In the genomic region with DNA sequence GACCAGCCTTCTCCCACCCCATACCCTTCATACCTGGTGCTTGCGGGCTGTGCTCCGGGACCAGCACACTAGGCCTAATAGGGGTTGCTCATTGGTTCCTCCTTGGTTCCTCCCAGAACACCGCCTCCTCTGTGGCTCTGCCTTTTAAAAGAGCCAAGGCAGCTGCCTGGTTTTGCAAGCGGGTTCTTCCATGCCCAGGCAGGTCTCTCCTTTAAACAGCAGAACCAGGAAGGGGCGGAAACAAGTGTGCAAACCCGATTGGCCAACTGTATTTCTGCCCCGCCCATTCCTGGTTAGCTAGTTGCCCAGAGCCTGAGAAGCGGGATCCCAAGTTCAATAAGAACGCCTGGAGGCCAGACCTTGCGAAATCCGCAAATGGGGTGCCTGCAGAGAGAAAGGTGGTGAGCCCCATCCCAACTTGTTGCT, we compare ENCODE assay signal across 8 mouse cellular contexts. TPM values are rescaled to one million over a fixed set of nuclear protein-coding genes. Genes with fewer than 3 reads are reported as not detected.
A peak's percentile ranks its signal among the peaks of the same experiment; 100 is the strongest.
DNase-seq lines count a peak whose midpoint lies in the region; ATAC-seq and TF ChIP-seq lines count a peak whose summit lies in the region.

A gene (minus strand): TSS at position 213 of the 426 bp plus-strand sequence.

- H3K9me3 ChIP-seq in ES-Bruce4 (replicated peaks; ENCODE audit: control insufficient read depth, insufficient read depth, low read length, poor library complexity, severe bottlenecking): no peaks in the 10 kb centered on the region
- no peaks in the 10 kb centered on the region for H3K9me3 ChIP-seq in forebrain, embryonic 13.5 days (replicated peaks)
- H3K9me3 ChIP-seq in liver, postnatal 0 days (ENCODE audit: low read length): no peaks in the 10 kb centered on the region
- H3K9me3 ChIP-seq in neural tube, embryonic 14.5 days (ENCODE audit: control insufficient read depth, low read length): no peaks in the 10 kb centered on the region

- no peak for TF ChIP-seq EP300 in ES-Bruce4 (IDR thresholded peaks at IDR 0.05; ENCODE audit: insufficient read depth, low read depth, low read length)
- TF ChIP-seq EP300 in liver, postnatal 0 days (IDR thresholded peaks at IDR 0.05; ENCODE audit: low read depth): peak; percentile 87; the same call in 1 of the 2 replicates

- WGBS in forebrain, embryonic 13.5 days: under 1% methylated on average over 11 of the region's 11 CpGs
- WGBS in large intestine, adult 2 months: 0% methylated on average over 11 of the region's 11 CpGs
- whole genome bisulfite sequencing in liver, postnatal 0 days (ENCODE audit: insufficient replicate concordance): 1% methylated on average over 11 of the region's 11 CpGs
- WGBS in neural tube, embryonic 14.5 days: 0% methylated on average over 11 of the region's 11 CpGs

- TF ChIP-seq POLR2A in ES-Bruce4 (IDR thresholded peaks at IDR 0.05; ENCODE audit: insufficient read depth, low read length): peak; percentile 63

- ATAC-seq in cerebellum, adult (ENCODE audit: insufficient number of reproducible peaks, low FRiP score, low TSS enrichment): peak; percentile 100
- peak; percentile 99 for ATAC-seq in forebrain, embryonic 13.5 days
- peak; percentile 96 for ATAC-seq in liver, postnatal 0 days
- ATAC-seq in neural tube, embryonic 14.5 days (ENCODE audit: low read depth): peak; percentile 99

- intact Hi-C loops in heart, postnatal 10 days (cut with DNase I): no loop called here

- H3K27me3 ChIP-seq in ES-Bruce4 (ENCODE audit: control insufficient read depth, insufficient read depth, low read length, poor library complexity, severe bottlenecking): no peaks in the 10 kb centered on the region
- no peaks in the 10 kb centered on the region for H3K27me3 ChIP-seq in forebrain, embryonic 13.5 days
- H3K27me3 ChIP-seq in liver, postnatal 0 days (ENCODE audit: insufficient read depth, low read length): no peaks in the 10 kb centered on the region
- no peaks in the 10 kb centered on the region for H3K27me3 ChIP-seq in neural tube, embryonic 14.5 days (ENCODE audit: control insufficient read depth, insufficient read depth, low read length)

- peak within 1 kb of the TSS; percentile 77 for H3K4me3 ChIP-seq in ES-Bruce4 (ENCODE audit: low read depth, low read length)
- peak within 1 kb of the TSS; percentile 81 for H3K4me3 ChIP-seq in forebrain, embryonic 13.5 days
- H3K4me3 ChIP-seq in liver, postnatal 0 days (ENCODE audit: low read depth, low read length): peak within 1 kb of the TSS; percentile 75
- peak within 1 kb of the TSS; percentile 61 for H3K4me3 ChIP-seq in neural tube, embryonic 14.5 days (ENCODE audit: low read depth, low read length)

- H3K9ac ChIP-seq in ES-Bruce4 (ENCODE audit: low read depth, poor library complexity, severe bottlenecking): peak within 1 kb of the TSS; percentile 76
- peak within 1 kb of the TSS; percentile 84 for H3K9ac ChIP-seq in forebrain, embryonic 13.5 days
- peak within 1 kb of the TSS; percentile 87 for H3K9ac ChIP-seq in liver, postnatal 0 days (replicated peaks)
- peak within 1 kb of the TSS; percentile 63 for H3K9ac ChIP-seq in neural tube, embryonic 14.5 days (replicated peaks; ENCODE audit: low read depth, low read length)

- TF ChIP-seq CTCF in ES-Bruce4 (IDR thresholded peaks at IDR 0.05; ENCODE audit: low read depth, low read length): no peak
- TF ChIP-seq CTCF in liver, postnatal 0 days (IDR thresholded peaks at IDR 0.05; ENCODE audit: low read depth): 0 out of 2 replicates have a peak, but pooled peaks have one; percentile 13

- peaks cover 24% of the 10 kb centered on the region for H3K36me3 ChIP-seq in ES-Bruce4 (ENCODE audit: control insufficient read depth, insufficient read depth, low read length, poor library complexity, severe bottlenecking)
- H3K36me3 ChIP-seq in forebrain, embryonic 13.5 days (ENCODE audit: poor library complexity, severe bottlenecking): peaks cover 25% of the 10 kb centered on the region
- peaks cover 12% of the 10 kb centered on the region for H3K36me3 ChIP-seq in liver, postnatal 0 days (replicated peaks; ENCODE audit: insufficient read depth, low read length)
- peaks cover 7% of the 10 kb centered on the region for H3K36me3 ChIP-seq in neural tube, embryonic 14.5 days (ENCODE audit: control insufficient read depth, insufficient read depth, low read length)

- DNase-seq in heart, postnatal 10 days: peak; percentile 96
- DNase-seq in large intestine, adult 2 months (ENCODE audit: low read depth, low spot score): peak; percentile 99
- DNase-seq in liver, postnatal 0 days: peak; percentile 92
- peak; percentile 86 for DNase-seq in testis, postnatal 10 days (ENCODE audit: low spot score)

- H3K27ac ChIP-seq in ES-Bruce4 (ENCODE audit: insufficient read depth, low read length): peak within 1 kb of the TSS; percentile 62
- peak within 1 kb of the TSS; percentile 44; the same call in 1 of the 2 replicates for H3K27ac ChIP-seq in forebrain, embryonic 13.5 days
- H3K27ac ChIP-seq in liver, postnatal 0 days (ENCODE audit: low read depth): peak within 1 kb of the TSS; percentile 98
- no peak within 1 kb of the TSS for H3K27ac ChIP-seq in neural tube, embryonic 14.5 days (ENCODE audit: low read depth, low read length)

- H3K4me2 ChIP-seq in forebrain, embryonic 13.5 days: peak within 1 kb of the TSS; percentile 92
- H3K4me2 ChIP-seq in liver, postnatal 0 days (ENCODE audit: low read depth, low read length): peak within 1 kb of the TSS; percentile 98
- peak within 1 kb of the TSS; percentile 75 for H3K4me2 ChIP-seq in neural tube, embryonic 14.5 days (ENCODE audit: low read depth, low read length)

- H3K4me1 ChIP-seq in ES-Bruce4 (ENCODE audit: control insufficient read depth, insufficient read depth, low read length): no peaks in the 10 kb centered on the region
- peaks cover 19% of the 10 kb centered on the region for H3K4me1 ChIP-seq in forebrain, embryonic 13.5 days
- H3K4me1 ChIP-seq in liver, postnatal 0 days (ENCODE audit: insufficient read depth): peaks cover 13% of the 10 kb centered on the region
- peaks cover 10% of the 10 kb centered on the region for H3K4me1 ChIP-seq in neural tube, embryonic 14.5 days (ENCODE audit: control insufficient read depth, insufficient read depth, low read length)

RNA-seq across cellular contexts. Expression of the gene that starts here (rescaled TPM):
- polyA plus RNA-seq in ES-Bruce4 (2011; ENCODE audit: insufficient read depth, insufficient read length, low read depth, missing spikeins): 72.5 and 78.5 TPM in 2 replicates
- 33.2 and 34.2 TPM in 2 replicates for polyA plus RNA-seq in forebrain, embryonic 13.5 days (2015; fragmentation: Nextera tagmentation; extraction: Ambion mirVana)
- 10 to 100 TPM; 31.7 to 32.8 TPM for total RNA-seq in heart, postnatal 10 days (2021)
- 38.6 and 64.2 TPM in 2 replicates for polyA plus RNA-seq in large intestine, adult 2 months (2012; rRNA removed)
- 139 and 141 TPM in 2 replicates for polyA plus RNA-seq in liver, postnatal 0 days (2015; fragmentation: Nextera tagmentation; extraction: Ambion mirVana)
- polyA plus RNA-seq in neural tube, embryonic 14.5 days (2014; fragmentation: Nextera tagmentation; extraction: Ambion mirVana): 33.5 and 34.2 TPM in 2 replicates
